Mouse (Mus musculus) lung, postnatal 0 days (tissue): ENCODE data around the gene Cdk8.

ENCODE experiments used
- CTCF ChIP-seq: IDR thresholded peaks from 2 replicates; pipeline ENCODE4 v1.5.1; 2016; ENCODE audit warnings: antibody characterized with exemption, mild to moderate bottlenecking
- EP300 ChIP-seq: IDR thresholded peaks from 2 replicates; pipeline ENCODE4 v1.6.1; 2016; ENCODE audit warnings: antibody characterized with exemption, mild to moderate bottlenecking, control low read depth

DNA sequence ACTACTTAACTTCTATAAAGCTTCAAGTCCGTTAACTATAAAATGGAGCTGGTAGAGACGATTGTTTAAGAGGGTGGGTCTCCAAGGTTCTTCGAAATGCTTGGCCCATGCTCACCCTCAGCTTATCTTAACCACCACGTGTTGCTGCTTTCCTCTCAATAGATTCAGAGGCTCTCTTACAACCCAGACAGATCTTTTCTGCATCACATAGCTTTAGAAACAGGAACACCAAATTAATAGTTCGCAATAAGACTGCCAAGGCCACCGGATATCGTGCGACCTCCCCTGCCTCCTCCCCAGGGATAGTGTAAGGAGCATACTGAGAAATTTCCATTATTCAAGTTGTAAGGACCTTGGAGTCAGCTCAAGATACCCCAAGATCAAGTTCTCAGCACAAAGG lies 87.4 kb downstream of the Cdk8 start:
- TF ChIP-seq EP300 (no peak), CTCF (no peak)
